In genomic region chr2:132724561-132724960, GRCm38 (mm10) we compare ENCODE assay signal across 22 mouse cellular contexts. TPM values are rescaled to one million over a fixed set of nuclear protein-coding genes. Genes with fewer than 3 reads are reported as not detected.
DNase-seq lines count a peak whose midpoint lies in the region; ATAC-seq and TF ChIP-seq lines count a peak whose summit lies in the region.
"Had no signal": no experiment of that assay in that cellular context is flagged by ENCODE, and none has a peak within 500 bp of the region (broad histone marks: within the 10 kb centered on the region; RNA-seq: fewer than 3 reads in every experiment).

No protein-coding gene starts in this region.

- H3K4me3 ChIP-seq in forebrain, embryonic 11.5 days (ENCODE audit: low read depth, low read length), result no peak overlapping the region
- H3K4me3 ChIP-seq in forebrain, embryonic 14.5 days (ENCODE audit: low read depth, low read length), result no peak overlapping the region
- no peak overlapping the region for H3K4me3 ChIP-seq in layer of hippocampus, adult 2 months
- no peak overlapping the region for H3K4me3 ChIP-seq in hindbrain, embryonic 15.5 days
- H3K4me3 ChIP-seq in neural tube, embryonic 14.5 days (ENCODE audit: low read depth, low read length), result no peak overlapping the region
- H3K4me3 ChIP-seq: limb, embryonic 10.5 days; megakaryocyte, embryonic 14.5 days; myocyte had no signal

- no peaks in the 10 kb centered on the region for H3K36me3 ChIP-seq in forebrain, embryonic 11.5 days (ENCODE audit: control insufficient read depth, insufficient read depth, low read length)
- H3K36me3 ChIP-seq in forebrain, embryonic 14.5 days (ENCODE audit: control insufficient read depth, insufficient read depth, low read length), result no peaks in the 10 kb centered on the region
- H3K36me3 ChIP-seq in hindbrain, embryonic 15.5 days, result no peaks in the 10 kb centered on the region
- H3K36me3 ChIP-seq in neural tube, embryonic 14.5 days (ENCODE audit: control insufficient read depth, insufficient read depth, low read length), result no peaks in the 10 kb centered on the region
- H3K36me3 ChIP-seq: limb, embryonic 10.5 days had no signal

- peak; percentile 31; the same call in 1 of the 2 replicates for ATAC-seq in forebrain, embryonic 11.5 days (replicated peaks; ENCODE audit: low FRiP score)
- ATAC-seq in forebrain, embryonic 14.5 days, result no peak
- no peak for ATAC-seq in hindbrain, embryonic 15.5 days (ENCODE audit: low FRiP score, low read depth)
- ATAC-seq in neural tube, embryonic 14.5 days (ENCODE audit: low read depth), result peak; percentile 42; the same call in 1 of the 2 replicates

- H3K4me1 ChIP-seq in forebrain, embryonic 11.5 days (replicated peaks; ENCODE audit: control insufficient read depth, insufficient read depth, low read length), result peaks cover 4% of the 10 kb centered on the region; the same call in 1 of the 2 replicates
- peaks cover 19% of the 10 kb centered on the region for H3K4me1 ChIP-seq in forebrain, embryonic 14.5 days (ENCODE audit: control insufficient read depth, insufficient read depth, low read length)
- H3K4me1 ChIP-seq in hindbrain, embryonic 15.5 days (replicated peaks), result peaks cover 33% of the 10 kb centered on the region
- peaks cover 15% of the 10 kb centered on the region for H3K4me1 ChIP-seq in neural tube, embryonic 14.5 days (ENCODE audit: control insufficient read depth, insufficient read depth, low read length)
- H3K4me1 ChIP-seq: limb, embryonic 10.5 days had no signal

- no peaks in the 10 kb centered on the region for H3K27me3 ChIP-seq in forebrain, embryonic 11.5 days (ENCODE audit: control insufficient read depth, insufficient read depth, low read length)
- H3K27me3 ChIP-seq in forebrain, embryonic 14.5 days (replicated peaks; ENCODE audit: control insufficient read depth, insufficient read depth, low read length), result no peaks in the 10 kb centered on the region
- H3K27me3 ChIP-seq in hindbrain, embryonic 15.5 days, result no peaks in the 10 kb centered on the region
- H3K27me3 ChIP-seq in neural tube, embryonic 14.5 days (ENCODE audit: control insufficient read depth, insufficient read depth, low read length), result no peaks in the 10 kb centered on the region

- no peak overlapping the region for H3K4me2 ChIP-seq in forebrain, embryonic 11.5 days (ENCODE audit: low read depth, low read length, severe bottlenecking)
- no peak overlapping the region for H3K4me2 ChIP-seq in forebrain, embryonic 14.5 days (ENCODE audit: low read length)
- H3K4me2 ChIP-seq in hindbrain, embryonic 15.5 days, result no peak overlapping the region
- no peak overlapping the region for H3K4me2 ChIP-seq in neural tube, embryonic 14.5 days (ENCODE audit: low read depth, low read length)
- H3K4me2 ChIP-seq: heart, embryonic 11.5 days had no signal

- WGBS in forebrain, embryonic 11.5 days, result 90% methylated on average over 7 of the region's 7 CpGs
- WGBS in forebrain, embryonic 14.5 days, result 89% methylated on average over 7 of the region's 7 CpGs
- 69% methylated on average over 7 of the region's 7 CpGs for WGBS in hindbrain, embryonic 15.5 days
- WGBS in neural tube, embryonic 14.5 days, result 84% methylated on average over 7 of the region's 7 CpGs

- TF ChIP-seq CTCF in layer of hippocampus, adult 2 months (conservative IDR thresholded peaks at IDR 0.05), result no peak; the same call in 1 of the 2 replicates

- no peak overlapping the region for H3K27ac ChIP-seq in forebrain, embryonic 11.5 days (ENCODE audit: low read depth, low read length)
- no peak overlapping the region for H3K27ac ChIP-seq in forebrain, embryonic 14.5 days (ENCODE audit: low read depth, low read length)
- H3K27ac ChIP-seq in layer of hippocampus, adult 2 months, result 0 out of 2 replicates have a peak overlapping the region, but pooled peaks have one; percentile 0
- H3K27ac ChIP-seq in hindbrain, embryonic 15.5 days (replicated peaks), result peak overlapping the region; percentile 68
- H3K27ac ChIP-seq in neural tube, embryonic 14.5 days (ENCODE audit: low read depth, low read length), result peak overlapping the region; percentile 66
- H3K27ac ChIP-seq: limb, embryonic 10.5 days had no signal

- H3K9ac ChIP-seq in forebrain, embryonic 11.5 days (ENCODE audit: low read length), result no peak overlapping the region
- no peak overlapping the region for H3K9ac ChIP-seq in forebrain, embryonic 14.5 days (ENCODE audit: low read length)
- H3K9ac ChIP-seq in hindbrain, embryonic 15.5 days, result no peak overlapping the region
- no peak overlapping the region for H3K9ac ChIP-seq in neural tube, embryonic 14.5 days (replicated peaks; ENCODE audit: low read depth, low read length)

- H3K9me3 ChIP-seq in forebrain, embryonic 11.5 days (ENCODE audit: control insufficient read depth, low read length), result no peaks in the 10 kb centered on the region
- no peaks in the 10 kb centered on the region for H3K9me3 ChIP-seq in forebrain, embryonic 14.5 days (replicated peaks; ENCODE audit: control insufficient read depth, low read length)
- no peaks in the 10 kb centered on the region for H3K9me3 ChIP-seq in hindbrain, embryonic 15.5 days
- H3K9me3 ChIP-seq in neural tube, embryonic 14.5 days (ENCODE audit: control insufficient read depth, low read length), result no peaks in the 10 kb centered on the region
- H3K9me3 ChIP-seq: limb, embryonic 10.5 days; megakaryocyte, embryonic 14.5 days had no signal

- DNase-seq in forebrain, embryonic 11.5 days (ENCODE audit: low spot score), result no peak
- no peak for DNase-seq in forebrain, embryonic 14.5 days (ENCODE audit: low spot score)
- DNase-seq in layer of hippocampus, adult 2 months (ENCODE audit: low spot score in 2 of 2), result no peak
- no peak for DNase-seq in layer of hippocampus, adult 9-10 months (ENCODE audit: low spot score)
- no peak for DNase-seq in lung, postnatal 36 days
- DNase-seq in layer of hippocampus, postnatal 36 days, result no peak
- DNase-seq: adrenal gland, postnatal 10 days; cerebellum, adult 11-12 months; heart, postnatal 10 days; kidney, adult 9 months; kidney, postnatal 25 days; layer of hippocampus, adult 9-11 months; lung, adult 18-20 months; lung, postnatal 14 days; thymus, postnatal 4 days had no signal

RNA-seq across cellular contexts. Expression of gene Shld1, which starts 37.8 kb away (rescaled TPM):
- polyA plus RNA-seq in forebrain, embryonic 11.5 days (2014; fragmentation: Nextera tagmentation; extraction: Ambion mirVana), result 17.6 and 18.4 TPM in 2 replicates
- polyA plus RNA-seq in forebrain, embryonic 14.5 days (2014; fragmentation: Nextera tagmentation; extraction: Ambion mirVana), result 25.8 and 30.8 TPM in 2 replicates
- 10 to 100 TPM in 1 of 2 experiments, 1 to 10 TPM in 1; 9.7 to 11.0 TPM for total RNA-seq in layer of hippocampus, adult 2 months (2021)
- 18.8 and 22.6 TPM in 2 replicates for polyA plus RNA-seq in hindbrain, embryonic 15.5 days (2015; fragmentation: Nextera tagmentation; extraction: Ambion mirVana)
- 22.1 and 26.3 TPM in 2 replicates for polyA plus RNA-seq in neural tube, embryonic 14.5 days (2014; fragmentation: Nextera tagmentation; extraction: Ambion mirVana)
- 10 to 100 TPM in 1 of 2 experiments, 1 to 10 TPM in 1; 9.7 to 11.4 TPM for total RNA-seq in layer of hippocampus, postnatal 36 days (2021)

RNA-seq across cellular contexts. Expression of gene Chgb, which starts 56.5 kb away (rescaled TPM):
- 5.9 TPM in 2 replicates for polyA plus RNA-seq in forebrain, embryonic 11.5 days (2014; fragmentation: Nextera tagmentation; extraction: Ambion mirVana)
- polyA plus RNA-seq in forebrain, embryonic 14.5 days (2014; fragmentation: Nextera tagmentation; extraction: Ambion mirVana), result 23.1 and 27.0 TPM in 2 replicates
- 100 to 1,000 TPM; 339 to 356 TPM for total RNA-seq in layer of hippocampus, adult 2 months (2021)
- 103 and 107 TPM in 2 replicates for polyA plus RNA-seq in hindbrain, embryonic 15.5 days (2015; fragmentation: Nextera tagmentation; extraction: Ambion mirVana)
- polyA plus RNA-seq in neural tube, embryonic 14.5 days (2014; fragmentation: Nextera tagmentation; extraction: Ambion mirVana), result 75.8 and 78.8 TPM in 2 replicates
- total RNA-seq in layer of hippocampus, postnatal 36 days (2021), result 100 to 1,000 TPM; 295 to 348 TPM
- total RNA-seq: liver, adult 2 months had no signal

Comparison
In these comparisons a context has a peak if more than half of its experiments do, and no peak if none do; other contexts are left out.
1. ATAC-seq: peak in forebrain, embryonic 11.5 days (single experiment) and neural tube, embryonic 14.5 days (single experiment); none in forebrain, embryonic 14.5 days (single experiment) and hindbrain, embryonic 15.5 days (single experiment).
2. H3K27ac ChIP-seq: peak in layer of hippocampus, adult 2 months (single experiment), hindbrain, embryonic 15.5 days (single experiment) and neural tube, embryonic 14.5 days (single experiment); none in forebrain, embryonic 11.5 days (single experiment) and forebrain, embryonic 14.5 days (single experiment).